Mouse (Mus musculus) cerebellum, adult 2 months (tissue): ENCODE results near the gene Plce1. TPM values are rescaled to one million over a fixed set of nuclear protein-coding genes. Genes with fewer than 3 reads are reported as not detected.

Experiments
- DNase-seq, 2 experiments: peaks; one replicate each; pipeline ENCODE4 v3.0.0; 2021
- H3K27ac ChIP-seq: fragments of 200-500 bp; 2 replicates; pipeline ENCODE4 v1.5.1; 2012; ENCODE audit warnings: low read length, control low read depth, inconsistent platforms; ENCODE audit not compliant: insufficient read depth
- H3K27me3 ChIP-seq: fragments of 200-500 bp; 2 replicates; pipeline ENCODE4 v1.6.1; 2012; ENCODE audit warnings: inconsistent platforms, mild to moderate bottlenecking, low read length, moderate library complexity; ENCODE audit not compliant: control insufficient read depth, insufficient read depth
- H3K4me1 ChIP-seq: fragments of 200-500 bp; 2 replicates; pipeline ENCODE4 v1.6.1; 2011; ENCODE audit warnings: low read length; ENCODE audit not compliant: control insufficient read depth, insufficient read depth
- H3K4me3 ChIP-seq: fragments of 200-500 bp; replicated peaks from 2 replicates; pipeline ENCODE3; 2011; ENCODE audit warnings: mild to moderate bottlenecking, low read depth, low read length, control low read depth; ENCODE audit not compliant: insufficient read depth
- CTCF ChIP-seq: fragments of 200-500 bp; IDR thresholded peaks from 2 replicates; pipeline ENCODE4 v1.5.1; 2011; ENCODE audit warnings: low read depth, mild to moderate bottlenecking, control low read depth, low read length, moderate library complexity, borderline replicate concordance; ENCODE audit not compliant: insufficient read depth
- POLR2A ChIP-seq: fragments of 200-500 bp; IDR thresholded peaks from 2 replicates; pipeline ENCODE4 v1.6.1; 2011; ENCODE audit warnings: low read length, control low read depth, borderline replicate concordance; ENCODE audit not compliant: insufficient read depth
- WGBS: fragments of 180-500 bp; shearing (Covaris S2); methylation state at CpG from one replicate; pipeline ENCODE4 v1.1.7; 2018; 5-methylcytosine and 5-hydroxymethylcytosine counted together
- polyA plus RNA-seq: library from polyadenylated mRNA; depleted of rRNA; stranded (reverse); fragments of >200 nt; gene quantifications from 2 replicates; pipeline ENCODE4 v1.2.3, GENCODE M21; 2012

Plce1 gene
- polyA plus RNA-seq, 1 experiment: 9.7 TPM

GRCm38 (mm10) chr19:38458996-38459395, 21.9 kb upstream of the Plce1 start:
- no peak for DNase-seq
- no peak for TF ChIP-seq POLR2A
- no peak for TF ChIP-seq CTCF
- Histone ChIP-seq H3K27me3 (no peaks in the 10 kb centered on the region), H3K4me3 (no peak overlapping the region), H3K27ac (no peak overlapping the region), H3K4me1 (no peaks in the 10 kb centered on the region)
- 96% methylated on average over 9 of the region's 9 CpGs for WGBS

GRCm38 (mm10) chr19:38460696-38461095, 20.2 kb upstream of the Plce1 start:
- no peak overlapping the region for H3K27ac ChIP-seq

DNA sequence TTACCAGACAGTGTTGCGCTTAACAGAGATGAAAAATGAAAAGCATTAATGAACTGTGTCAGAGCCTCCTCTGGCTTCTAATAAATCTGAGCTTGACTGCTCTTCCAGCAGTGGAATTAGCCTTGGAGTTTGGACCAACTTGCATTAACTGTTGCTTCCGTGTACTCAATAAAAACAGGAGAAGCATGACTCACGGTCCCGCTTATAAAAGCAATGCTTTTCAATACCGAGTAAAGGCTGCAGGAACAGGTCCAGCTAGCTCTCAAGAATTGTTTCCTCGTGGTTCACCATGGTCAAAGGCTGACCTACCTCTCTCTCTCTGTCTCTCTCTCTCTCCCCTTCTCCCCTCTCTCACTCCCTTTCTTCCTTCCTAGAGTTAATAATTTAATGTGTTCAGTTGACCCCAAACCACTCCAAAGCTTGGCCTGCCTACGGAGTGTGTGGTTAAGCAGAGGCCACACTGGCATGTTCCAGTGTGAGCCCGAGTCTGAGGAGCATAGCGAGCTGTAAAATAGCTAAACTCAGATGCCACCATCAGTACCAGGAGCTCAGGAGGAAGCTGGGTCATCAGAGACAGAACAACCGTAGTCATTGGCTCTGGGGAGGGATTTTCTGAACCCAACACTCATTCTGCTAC, 10.5 kb upstream of the Plce1 start:
- no peak for DNase-seq
- Histone ChIP-seq H3K4me3 (no peak overlapping the region), H3K27me3 (no peaks in the 10 kb centered on the region; the same call in 1 of the 2 replicates), H3K27ac (no peak overlapping the region), H3K4me1 (no peaks in the 10 kb centered on the region)
- TF ChIP-seq CTCF (no peak), POLR2A (no peak)
- WGBS: 84% methylated on average over 10 of the region's 10 CpGs

More at GRCm38 (mm10) chr19:38460696-38461095, 20.2 kb upstream of the Plce1 start:
- no peaks in the 10 kb centered on the region for H3K4me1 ChIP-seq
- TF ChIP-seq CTCF (no peak), POLR2A (no peak)
- WGBS: 52% methylated on average over 4 of the region's 4 CpGs
- DNase-seq: peak in 1 of 2 experiments; percentile 30
- H3K27me3 ChIP-seq: no peaks in the 10 kb centered on the region
- no peak overlapping the region for H3K4me3 ChIP-seq

DNA sequence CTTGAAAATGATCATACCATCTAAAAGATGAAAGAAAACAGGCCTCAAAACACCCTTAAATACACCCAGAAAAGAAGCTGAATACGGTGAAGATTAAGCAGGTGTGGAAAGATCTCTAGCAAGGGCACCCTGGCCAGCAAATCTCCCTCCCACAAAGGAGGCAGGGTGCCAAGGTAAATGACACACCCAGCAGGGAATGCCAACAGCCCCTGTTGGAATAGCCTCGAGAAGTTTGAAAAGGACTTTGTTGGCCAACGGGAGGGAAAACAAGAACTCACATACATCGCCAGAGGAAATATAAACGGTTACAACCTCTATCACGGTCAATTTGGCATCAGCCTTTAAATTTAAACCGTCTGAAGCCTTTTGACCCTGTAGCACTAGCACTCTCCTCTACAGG, 5.5 kb upstream of the Plce1 start:
- Histone ChIP-seq H3K4me1 (no peaks in the 10 kb centered on the region), H3K4me3 (no peak overlapping the region), H3K27me3 (no peaks in the 10 kb centered on the region; the same call in 1 of the 2 replicates), H3K27ac (no peak overlapping the region)
- TF ChIP-seq CTCF (no peak), POLR2A (no peak)
- WGBS: 46% methylated on average over 7 of the region's 7 CpGs
- DNase-seq: no peak

DNA sequence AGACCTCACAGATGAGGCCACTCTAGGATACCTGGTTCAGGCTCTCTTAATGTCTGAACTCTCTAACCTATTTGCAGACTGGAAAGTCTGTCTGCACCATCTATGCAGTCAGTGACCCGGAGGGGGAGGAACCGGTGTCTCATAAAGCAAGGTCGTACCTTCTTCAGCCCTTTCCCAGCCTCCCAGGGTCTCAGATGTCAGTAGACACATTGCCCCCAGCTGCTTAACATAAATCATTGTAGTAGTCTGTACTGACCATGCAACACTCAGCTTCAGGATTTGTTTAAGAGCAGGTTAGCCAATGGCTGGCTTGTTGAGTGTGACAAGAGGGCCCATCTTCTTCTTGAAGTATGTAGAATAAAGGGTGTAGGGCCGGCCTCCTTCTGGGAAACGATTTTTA, 2.6 kb upstream of the Plce1 start:
- Histone ChIP-seq H3K4me3 (no peak overlapping the region), H3K27ac (no peak overlapping the region), H3K27me3 (peaks cover 2% of the 10 kb centered on the region; the same call in 1 of the 2 replicates), H3K4me1 (no peaks in the 10 kb centered on the region)
- no peak for DNase-seq
- no peak for TF ChIP-seq CTCF
- TF ChIP-seq POLR2A: no peak
- 58% methylated on average over 5 of the region's 5 CpGs for WGBS

DNA sequence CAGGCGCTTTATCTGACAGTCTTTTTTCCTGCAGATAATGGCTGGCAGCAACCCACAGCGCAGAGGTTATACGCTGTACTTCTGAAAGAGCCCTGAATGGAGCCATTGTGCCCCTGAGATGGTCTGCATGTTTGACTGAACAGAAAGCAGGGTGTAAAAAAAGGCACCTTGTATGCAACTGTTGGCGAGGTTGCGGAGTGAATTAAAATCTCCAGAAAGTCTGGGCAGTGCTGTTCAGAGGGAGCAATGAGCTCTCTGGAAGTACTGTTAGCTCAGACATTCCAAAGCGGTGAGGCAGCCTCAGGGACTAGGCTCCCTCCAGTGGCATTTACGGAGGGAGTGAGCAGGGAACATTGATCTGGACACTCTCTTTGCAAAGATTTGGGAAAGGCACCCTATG, 2.0 kb upstream of the Plce1 start:
- no peaks in the 10 kb centered on the region for H3K4me1 ChIP-seq
- TF ChIP-seq POLR2A: no peak
- H3K27me3 ChIP-seq: peaks cover 2% of the 10 kb centered on the region; the same call in 1 of the 2 replicates
- no peak overlapping the region for H3K27ac ChIP-seq
- no peak overlapping the region for H3K4me3 ChIP-seq
- DNase-seq: no peak
- 24% methylated on average over 7 of the region's 7 CpGs for WGBS

DNA sequence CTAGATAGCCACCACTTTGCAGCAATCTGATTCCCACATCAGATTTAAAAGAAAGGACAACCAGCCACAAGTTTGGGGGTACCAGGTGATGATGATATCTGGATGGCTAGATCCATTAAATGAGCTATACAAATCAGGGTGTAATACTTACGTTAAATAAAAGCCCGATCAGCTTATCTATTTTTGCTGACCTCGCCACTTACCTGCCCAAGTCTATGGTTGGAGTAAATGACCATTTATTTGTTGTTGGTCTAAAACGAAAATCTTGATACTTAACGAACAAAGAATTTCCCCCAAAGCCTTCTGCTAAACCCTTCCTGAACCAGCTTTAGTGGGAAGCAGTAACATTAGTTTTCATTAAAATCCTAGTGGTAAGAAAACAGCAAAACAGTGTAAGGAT, 1.4 kb upstream of the Plce1 start:
- TF ChIP-seq POLR2A (no peak), CTCF (no peak)
- 84% methylated on average over 5 of the region's 5 CpGs for WGBS

DNA sequence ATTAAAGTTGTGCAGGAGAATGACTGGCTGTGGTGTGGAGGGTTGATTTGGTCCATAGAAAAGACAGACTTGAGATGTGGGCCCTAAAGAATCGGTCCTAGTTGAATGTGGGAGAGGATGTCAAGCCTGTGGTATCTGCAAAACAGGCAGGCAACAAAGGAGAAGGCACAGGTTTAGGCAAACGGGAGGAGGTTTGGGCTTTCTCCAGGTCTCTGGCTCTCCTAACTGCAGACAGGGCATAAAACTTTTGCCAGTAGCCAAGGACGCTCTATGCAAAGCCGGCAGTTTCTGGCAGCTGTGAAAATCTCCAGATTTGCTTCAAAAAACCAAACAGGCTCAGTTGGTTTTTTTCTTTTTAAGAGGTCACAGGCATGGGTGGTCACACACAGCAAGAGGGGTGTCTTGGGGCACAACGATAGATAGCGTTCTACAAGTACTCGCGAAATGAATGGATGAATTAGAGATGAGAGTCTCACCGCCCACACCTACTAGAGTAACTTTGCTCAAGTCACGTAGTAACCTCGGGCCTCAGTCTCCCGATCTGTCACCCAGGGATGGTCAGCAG, 671 bp upstream of the Plce1 start:
- H3K4me3 ChIP-seq: no peak overlapping the region
- TF ChIP-seq POLR2A: no peak
- no peak for TF ChIP-seq CTCF
- DNase-seq: no peak
- H3K27ac ChIP-seq: no peak overlapping the region; the same call in 1 of the 2 replicates
- no peaks in the 10 kb centered on the region for H3K4me1 ChIP-seq
- peaks cover 2% of the 10 kb centered on the region; the same call in 1 of the 2 replicates for H3K27me3 ChIP-seq
- WGBS: 7% methylated on average over 12 of the region's 12 CpGs

More for the DNA sequence above, 1.4 kb upstream of the Plce1 start:
- Histone ChIP-seq H3K27ac (no peak overlapping the region), H3K4me3 (no peak overlapping the region), H3K4me1 (no peaks in the 10 kb centered on the region), H3K27me3 (peaks cover 2% of the 10 kb centered on the region; the same call in 1 of the 2 replicates)
- no peak for DNase-seq
